Mouse (Mus musculus) bone marrow macrophage, adult 2 months (primary cell): ENCODE measurements around the gene Gm826.

ENCODE experiments used
- CTCF ChIP-seq: IDR thresholded peaks from 2 replicates; pipeline ENCODE4 v1.5.1; 2012; ENCODE audit warnings: low read depth, mild to moderate bottlenecking, low read length, moderate library complexity
- POLR2A ChIP-seq: IDR thresholded peaks from 2 replicates; pipeline ENCODE4 v1.6.1; 2012; ENCODE audit warnings: mild to moderate bottlenecking, low read depth, low read length, borderline replicate concordance

- TF ChIP-seq CTCF (no peak), POLR2A (no peak)
Observed at GRCm38 (mm10) chr2:160345644-160346043, 11.7 kb upstream of the Gm826 start.
